Mouse (Mus musculus) spleen, postnatal 10 days (tissue): ENCODE measurements around the gene Vmn1r143.
"Not testable (repeated sequence)": the region's sequence is repeated elsewhere in the genome, so short reads cannot be mapped to it uniquely, and the experiment has no call there.

Source experiments
- DNase-seq, 2 experiments: peaks; one replicate each; pipeline ENCODE4 v3.0.0; 2021 to 2022; ENCODE audit warnings: low spot score in 2 of 2

Gene Vmn1r143

GRCm38 (mm10) chr7:22189077-22189476, at the start of gene Vmn1r143:
TSS of gene Vmn1r143 (plus strand) at chr7:22189377.
- DNase-seq = not testable (repeated sequence)

- not testable (repeated sequence) for DNase-seq
These were observed 25.2 kb upstream of the Vmn1r143 start, which contains the start of gene Vmn1r142 for GRCm38 (mm10) chr7:22163935-22164334. TSS of gene Vmn1r142 (minus strand) at chr7:22164035.

GRCm38 (mm10) chr7:22201164-22201563, 12.0 kb downstream of the Vmn1r143 start, which contains the start of gene Gm8653:
TSS of gene Gm8653 (minus strand) at chr7:22201264.
- not testable (repeated sequence) for DNase-seq

GRCm38 (mm10) chr7:22229384-22229783, 40.2 kb downstream of the Vmn1r143 start, which contains the start of gene Gm8453:
TSS of gene Gm8453 (minus strand) at chr7:22229484.
- not testable (repeated sequence) for DNase-seq
